ENCODE assay signal across 17 mouse cellular contexts in genomic region chr8:107457725-107458124, GRCm38 (mm10). TPM values are rescaled to one million over a fixed set of nuclear protein-coding genes. Genes with fewer than 3 reads are reported as not detected.
DNase-seq lines count a peak whose midpoint lies in the region; ATAC-seq and TF ChIP-seq lines count a peak whose summit lies in the region.
"Had no signal": no experiment of that assay in that cellular context is flagged by ENCODE, and none has a peak within 500 bp of the region (broad histone marks: within the 10 kb centered on the region; RNA-seq: fewer than 3 reads in every experiment).

No protein-coding gene starts in this region.

- no peak overlapping the region for H3K4me2 ChIP-seq in heart, postnatal 0 days (ENCODE audit: low read depth, low read length)
- H3K4me2 ChIP-seq in limb, embryonic 11.5 days (ENCODE audit: low read depth, severe bottlenecking) = no peak overlapping the region
- H3K4me2 ChIP-seq: hindbrain, embryonic 14.5 days had no signal

- H3K4me3 ChIP-seq in heart, postnatal 0 days (ENCODE audit: low read depth, low read length) = no peak overlapping the region
- no peak overlapping the region for H3K4me3 ChIP-seq in limb, embryonic 11.5 days (ENCODE audit: low read depth, low read length)
- H3K4me3 ChIP-seq: heart, embryonic 10.5 days; midbrain, embryonic 10.5 days had no signal

- no peaks in the 10 kb centered on the region for H3K27me3 ChIP-seq in heart, postnatal 0 days (ENCODE audit: control insufficient read depth, insufficient read depth, low read length)
- no peaks in the 10 kb centered on the region for H3K27me3 ChIP-seq in Patski
- H3K27me3 ChIP-seq in limb, embryonic 11.5 days (ENCODE audit: control insufficient read depth, insufficient read depth, low read length) = no peaks in the 10 kb centered on the region

- intact Hi-C loops in heart, postnatal 14 days (cut with DNase I) = no loop called here

- no peak for TF ChIP-seq EP300 in heart, postnatal 0 days (IDR thresholded peaks at IDR 0.05; ENCODE audit: low read depth)

- no peak for TF ChIP-seq CTCF in heart, postnatal 0 days (IDR thresholded peaks at IDR 0.05; ENCODE audit: low read depth)
- TF ChIP-seq CTCF in Patski (IDR thresholded peaks at IDR 0.05) = no peak

- no peaks in the 10 kb centered on the region for H3K4me1 ChIP-seq in heart, postnatal 0 days (ENCODE audit: control insufficient read depth, insufficient read depth)
- H3K4me1 ChIP-seq in limb, embryonic 11.5 days (ENCODE audit: control insufficient read depth, insufficient read depth, low read length) = no peaks in the 10 kb centered on the region
- H3K4me1 ChIP-seq: midbrain, embryonic 10.5 days had no signal

- CTCF ChIA-PET in Patski (lab: Charles Lee) = interaction anchor here (1.2 to 9.5 kb wide), 5 partner anchors 9 to 115 kb away, joined by 4 to 68 read pairs (median 5); no protein-coding TSS in a partner anchor

- peaks cover 49% of the 10 kb centered on the region for H3K36me3 ChIP-seq in heart, postnatal 0 days (replicated peaks; ENCODE audit: control insufficient read depth, insufficient read depth, low read length)
- peaks cover 15% of the 10 kb centered on the region; the same call in 1 of the 2 replicates for H3K36me3 ChIP-seq in limb, embryonic 11.5 days (ENCODE audit: control insufficient read depth, insufficient read depth, low read length)

- DNase-seq in heart, postnatal 0 days (ENCODE audit: low spot score) = no peak
- DNase-seq in heart, postnatal 14 days = no peak
- DNase-seq in 3T3-L1 (ENCODE audit: low read depth, low spot score) (peak; percentile 85), Patski (ENCODE audit: low read depth, low spot score) (no peak)
- DNase-seq in limb, embryonic 11.5 days (ENCODE audit: low spot score) = no peak
- no peak for DNase-seq in right cerebral cortex, adult 2 months (ENCODE audit: low spot score in 2 of 2)
- no peak for DNase-seq in left cerebral cortex, adult 11 months (ENCODE audit: low spot score)
- DNase-seq: cerebellum, adult 9-10 months; forebrain, postnatal 0 days; gastrocnemius, postnatal 14 days; kidney, postnatal 10 days; lung, postnatal 36 days; right cerebral cortex, postnatal 14 days had no signal

- 52% methylated on average over 4 of the region's 4 CpGs for WGBS in heart, postnatal 0 days
- 80% methylated on average over 4 of the region's 4 CpGs for WGBS in limb, embryonic 11.5 days

- in situ Hi-C loops in Patski (cut with MboI; ENCODE audit: low pct_unique_long_range_greater_than_20kb) = no loop called here

- H3K9me3 ChIP-seq in heart, postnatal 0 days (replicated peaks; ENCODE audit: control insufficient read depth, low read length) = no peaks in the 10 kb centered on the region
- H3K9me3 ChIP-seq in limb, embryonic 11.5 days (ENCODE audit: control insufficient read depth, low read length) = no peaks in the 10 kb centered on the region
- H3K9me3 ChIP-seq: heart, embryonic 10.5 days; midbrain, embryonic 10.5 days had no signal

- H3K27ac ChIP-seq in heart, postnatal 0 days (ENCODE audit: low read depth) = no peak overlapping the region
- peak overlapping the region; percentile 23 for H3K27ac ChIP-seq in limb, embryonic 11.5 days (replicated peaks; ENCODE audit: low read depth, low read length)
- H3K27ac ChIP-seq: heart, embryonic 10.5 days; hindbrain, embryonic 14.5 days; midbrain, embryonic 10.5 days had no signal

- 0 out of 2 replicates have a peak, but pooled peaks have one; percentile 11 for ATAC-seq in heart, postnatal 0 days (ENCODE audit: insufficient read depth, low read depth)
- peak; percentile 51 for ATAC-seq in Patski
- ATAC-seq in limb, embryonic 11.5 days (ENCODE audit: insufficient number of reproducible peaks, low FRiP score, low TSS enrichment, low read depth) = no peak
- ATAC-seq: forebrain, postnatal 0 days; intestine, postnatal 0 days had no signal

- H3K9ac ChIP-seq in heart, postnatal 0 days (replicated peaks; ENCODE audit: low read depth, low read length) = no peak overlapping the region
- H3K9ac ChIP-seq in limb, embryonic 11.5 days (ENCODE audit: low read length) = no peak overlapping the region
- H3K9ac ChIP-seq: forebrain, postnatal 0 days; hindbrain, embryonic 14.5 days had no signal

- POLR2A ChIA-PET in Patski (lab: Charles Lee) = no interaction called here

RNA-seq across cellular contexts. Expression of gene Wwp2, which starts 21.6 kb away (rescaled TPM):
- 37.5 and 40.5 TPM in 2 replicates for total RNA-seq in heart, postnatal 0 days (2014; rRNA removed; ENCODE audit: low replicate concordance)
- polyA plus RNA-seq in heart, postnatal 0 days (2015; fragmentation: Nextera tagmentation; extraction: Ambion mirVana) = 18.4 and 20.4 TPM in 2 replicates
- 10 to 100 TPM; 18.3 to 22.0 TPM for total RNA-seq in heart, postnatal 14 days (2021)
- 26.9 TPM for polyA plus RNA-seq in Patski (2021)
- polyA plus RNA-seq in limb, embryonic 11.5 days (2014; fragmentation: Nextera tagmentation; extraction: Ambion mirVana) = 165 and 176 TPM in 2 replicates

RNA-seq across cellular contexts. Expression of gene Nob1, which starts 32.9 kb away (rescaled TPM):
- total RNA-seq in heart, postnatal 0 days (2014; rRNA removed; ENCODE audit: low replicate concordance) = 9.4 and 26.1 TPM in 2 replicates
- 32.4 and 35.6 TPM in 2 replicates for polyA plus RNA-seq in heart, postnatal 0 days (2015; fragmentation: Nextera tagmentation; extraction: Ambion mirVana)
- 10 to 100 TPM; 20.4 to 25.2 TPM for total RNA-seq in heart, postnatal 14 days (2021)
- 42.1 TPM for polyA plus RNA-seq in Patski (2021)
- polyA plus RNA-seq in limb, embryonic 11.5 days (2014; fragmentation: Nextera tagmentation; extraction: Ambion mirVana) = 94.9 and 103 TPM in 2 replicates

RNA-seq across cellular contexts. Expression of gene Nqo1, which starts 54.7 kb away (rescaled TPM):
- total RNA-seq in heart, postnatal 0 days (2014; rRNA removed; ENCODE audit: low replicate concordance) = 20.8 and 34.6 TPM in 2 replicates
- polyA plus RNA-seq in heart, postnatal 0 days (2015; fragmentation: Nextera tagmentation; extraction: Ambion mirVana) = 19.7 and 19.9 TPM in 2 replicates
- 10 to 100 TPM; 13.6 to 17.3 TPM for total RNA-seq in heart, postnatal 14 days (2021)
- 1.0 TPM for polyA plus RNA-seq in Patski (2021)
- 19.5 and 21.5 TPM in 2 replicates for polyA plus RNA-seq in limb, embryonic 11.5 days (2014; fragmentation: Nextera tagmentation; extraction: Ambion mirVana)

Comparison
In these comparisons a context has a peak if more than half of its experiments do, and no peak if none do; other contexts are left out.
1. RNA of gene Nqo1, which starts 54.7 kb away (polyA plus RNA-seq): 19.5 to 21.5 TPM in limb, embryonic 11.5 days and 19.7 to 19.9 TPM in heart, postnatal 0 days; 1.0 TPM in Patski (single experiment); every median in the first group is over 10 times any median in the second.